Mouse (Mus musculus): ENCODE results near the gene Cplx1. TPM values are rescaled to one million over a fixed set of nuclear protein-coding genes. Genes with fewer than 3 reads are reported as not detected.

Gene Cplx1
- 100 to 1,000 TPM; 396 to 463 TPM for total RNA-seq (2021)
- long read RNA-seq, transcript Cplx1-201 (4 exons, 2,189 nt): major isoform, 329 of 445 reads
- long read RNA-seq, partial matches to known transcripts: 15 of 445 reads
- long read RNA-seq, other reads (novel, unspliced or antisense): 101 of 445 reads

DNA sequence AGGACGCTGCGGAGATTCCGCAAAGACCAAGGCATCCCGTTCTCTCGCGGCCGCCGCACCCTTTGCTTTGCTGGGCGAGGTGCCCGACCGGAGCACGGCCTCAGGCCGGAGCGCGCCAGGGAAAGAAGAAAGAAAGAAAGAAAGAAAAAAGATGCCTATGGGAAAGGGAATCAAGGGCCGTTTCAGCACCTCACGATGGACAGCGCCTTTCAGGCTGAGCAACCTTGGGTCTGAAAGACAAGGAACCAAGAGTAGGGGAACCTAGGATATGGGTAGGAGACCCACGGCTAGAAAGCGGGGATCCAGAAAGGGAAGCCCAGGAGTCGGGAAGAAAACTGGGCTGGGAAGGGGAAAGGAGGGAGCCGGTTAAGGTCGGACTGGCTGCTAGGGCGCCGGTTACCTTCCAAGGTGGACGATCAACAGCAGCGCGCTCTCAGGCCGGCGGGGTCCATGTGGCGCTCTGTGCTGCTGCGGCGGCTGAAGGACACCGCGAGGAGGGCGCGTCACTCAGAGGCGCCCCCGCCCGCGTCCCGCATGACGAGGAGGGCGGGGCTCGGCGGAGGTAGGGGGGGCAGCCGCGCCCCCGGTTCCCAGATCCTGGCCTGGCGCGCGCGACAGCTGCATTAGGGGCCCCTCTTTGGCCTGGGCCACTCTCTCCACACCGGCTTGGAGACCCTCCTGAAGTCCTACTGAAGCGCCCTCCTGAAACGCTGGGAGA is at the start of gene Cplx1:
Gene Cplx1 (minus strand): TSS at position 536 of the 718 bp plus-strand sequence.
- peak; percentile 64 to 77 for DNase-seq (ENCODE audit: low spot score in 2 of 2)

DNA sequence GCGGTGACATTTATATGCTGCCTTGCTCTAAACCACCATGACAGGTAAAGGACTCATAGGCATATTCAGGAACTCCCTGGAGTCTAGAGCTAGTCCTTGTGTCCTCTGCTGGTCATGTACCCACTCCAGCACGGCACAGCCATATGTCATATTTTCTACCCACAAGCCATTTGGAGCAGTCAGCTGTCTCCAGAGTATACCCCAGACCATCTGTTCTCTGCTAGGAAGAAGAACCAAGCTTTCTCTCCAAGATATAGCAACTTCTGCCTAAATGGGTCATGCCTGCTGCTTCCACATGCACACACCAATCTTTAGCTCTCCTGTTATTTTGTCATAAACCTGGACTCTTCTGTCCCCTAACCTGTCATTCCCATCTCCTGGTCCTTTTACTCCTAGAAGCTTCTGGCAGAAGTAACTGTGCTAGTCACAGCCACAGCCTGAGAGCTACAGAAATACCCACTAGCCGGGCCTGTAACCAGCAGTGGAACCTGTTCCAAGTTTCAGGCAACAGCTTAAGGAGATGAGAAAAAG is 31.6 kb upstream of the Cplx1 start:
- no peak for DNase-seq (ENCODE audit: low spot score in 2 of 2)

DNA sequence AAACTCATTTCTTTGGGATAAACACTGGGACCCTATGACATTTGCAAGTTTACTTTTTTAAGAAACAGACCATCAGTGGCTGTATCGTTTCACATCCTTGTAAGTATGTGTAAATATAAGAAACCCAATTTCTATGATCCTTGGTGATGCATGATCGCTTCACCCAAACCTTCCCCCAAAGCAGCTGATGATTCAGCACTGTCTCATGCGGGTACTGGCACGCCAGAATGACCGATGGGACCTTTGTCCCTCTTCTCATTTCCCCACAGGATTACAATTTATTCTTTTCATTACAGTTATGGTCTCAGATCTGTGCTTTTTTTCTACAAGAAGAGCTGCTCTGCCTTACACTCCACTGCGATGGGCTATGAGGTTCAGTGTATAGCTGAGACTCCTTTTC is 23.2 kb upstream of the Cplx1 start:
- no peak for DNase-seq (ENCODE audit: low spot score in 2 of 2)

DNA sequence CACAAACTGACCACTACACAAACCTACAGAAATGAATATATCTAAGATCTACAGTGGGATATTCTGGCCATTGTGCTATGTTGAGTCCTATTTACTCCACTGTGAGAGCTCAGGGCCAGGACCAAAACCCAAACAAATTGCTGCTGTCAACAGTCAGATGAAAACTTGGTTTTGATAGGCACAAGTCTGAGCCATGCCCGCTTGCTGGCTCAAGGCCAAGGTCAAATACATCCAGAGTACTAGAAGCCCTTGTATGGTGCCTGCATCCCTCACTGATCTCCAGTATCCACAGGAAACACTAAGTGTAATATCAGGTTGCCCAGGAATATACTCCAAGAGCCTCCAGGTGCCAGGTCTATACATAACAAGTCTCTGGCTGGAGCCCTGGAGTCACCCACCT is 21.2 kb upstream of the Cplx1 start:
- no peak for DNase-seq (ENCODE audit: low spot score in 2 of 2)

DNA sequence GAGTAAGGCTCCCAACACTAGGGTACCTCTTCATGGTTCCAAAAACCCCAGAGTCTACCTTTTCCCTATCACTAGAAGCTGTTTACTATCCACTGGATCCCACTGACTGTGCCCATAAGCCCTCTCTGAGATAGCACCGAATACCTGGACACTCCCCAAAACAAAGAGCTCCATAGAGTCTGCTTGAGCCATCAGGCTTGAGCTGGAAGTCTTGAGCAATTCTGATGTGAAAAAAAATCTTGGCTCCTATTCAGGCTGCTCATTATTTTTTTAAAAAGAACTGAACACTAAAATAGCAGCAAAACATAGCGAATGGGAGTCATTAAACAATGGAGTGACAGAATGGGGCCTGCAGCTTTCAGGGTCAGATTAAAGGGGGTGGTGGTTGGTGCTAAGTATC is 17.3 kb upstream of the Cplx1 start:
- no peak for DNase-seq (ENCODE audit: low spot score in 2 of 2)

DNA sequence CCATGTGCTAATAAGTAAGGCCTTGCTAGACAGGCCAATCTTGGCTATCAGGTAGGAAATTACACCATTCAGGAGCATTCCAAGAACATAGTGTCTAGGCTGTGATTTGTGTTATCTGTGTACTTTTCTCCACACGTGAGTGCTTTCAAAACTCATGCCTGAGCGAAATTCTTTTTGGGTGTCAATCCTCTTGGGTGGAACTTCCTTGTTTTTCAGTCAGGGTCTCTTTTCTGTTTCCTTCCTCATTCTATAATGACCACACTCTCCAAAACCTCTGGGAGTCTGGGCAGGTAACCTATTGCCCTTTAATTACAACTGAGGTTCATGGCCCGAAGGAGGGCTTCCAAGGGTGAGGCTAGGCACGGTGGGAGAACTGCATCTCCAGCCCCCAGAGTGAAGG is 16.7 kb upstream of the Cplx1 start:
- DNase-seq (ENCODE audit: low spot score in 2 of 2): no peak

DNA sequence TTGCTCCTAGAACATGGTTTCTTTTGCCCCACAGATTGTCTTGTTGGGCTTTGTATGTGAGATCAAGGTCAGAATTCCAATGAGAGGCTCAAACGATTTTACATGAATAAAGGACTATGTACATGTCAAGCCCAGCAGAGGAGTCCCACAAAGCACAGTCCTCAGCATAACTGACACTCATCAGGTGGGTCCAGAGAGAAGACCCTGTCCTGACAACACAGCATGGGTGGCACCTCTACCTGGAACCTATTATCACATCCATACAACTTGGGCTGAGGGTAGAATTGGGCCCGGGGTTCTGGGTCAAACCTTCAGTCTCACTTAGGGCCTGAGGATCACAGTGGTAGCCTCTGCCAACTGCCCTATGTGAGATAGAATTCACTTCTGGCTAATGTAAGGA is 15.6 kb upstream of the Cplx1 start:
- no peak for DNase-seq (ENCODE audit: low spot score in 2 of 2)

DNA sequence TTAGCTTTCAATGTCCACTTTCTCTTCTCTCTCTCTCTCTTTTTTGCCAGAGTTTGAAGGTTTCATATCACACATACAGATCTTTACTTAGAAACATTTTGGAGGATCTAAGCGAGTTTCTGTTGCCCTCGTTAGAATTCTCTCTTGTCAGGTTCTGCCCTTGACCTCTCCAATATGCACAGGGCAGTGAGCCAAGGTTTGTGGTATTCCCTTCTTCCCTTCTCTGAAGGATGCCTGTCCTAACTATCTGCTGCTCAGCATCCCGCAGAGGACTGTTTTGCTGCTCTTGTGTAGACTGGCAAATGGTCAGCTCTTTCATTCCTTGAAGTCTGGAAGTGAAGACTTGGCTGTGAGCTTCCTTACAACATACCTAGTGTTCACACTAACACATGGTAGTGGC is 14.5 kb upstream of the Cplx1 start:
- no peak for DNase-seq (ENCODE audit: low spot score in 2 of 2)

DNA sequence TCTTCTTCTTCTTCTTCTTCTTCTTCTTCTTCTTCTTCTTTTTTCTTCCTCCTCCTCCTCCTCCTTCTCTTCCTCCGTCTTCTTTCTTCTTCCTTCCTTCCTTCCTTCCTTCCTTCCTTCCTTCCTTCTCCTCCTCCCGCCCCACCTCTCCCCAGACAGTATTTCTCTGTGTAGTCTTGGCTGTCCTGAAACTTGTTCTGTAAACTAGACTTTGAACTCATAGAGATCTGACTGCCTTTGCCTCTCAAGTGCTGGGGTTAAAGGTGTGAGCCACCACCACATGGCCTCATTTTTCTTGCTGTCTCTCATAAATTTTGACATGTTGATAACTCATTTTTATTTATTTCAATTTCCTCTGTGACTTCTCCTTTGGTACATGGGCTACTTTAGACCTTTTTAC is 12.7 kb upstream of the Cplx1 start:
- no peak for DNase-seq (ENCODE audit: low spot score in 2 of 2)

DNA sequence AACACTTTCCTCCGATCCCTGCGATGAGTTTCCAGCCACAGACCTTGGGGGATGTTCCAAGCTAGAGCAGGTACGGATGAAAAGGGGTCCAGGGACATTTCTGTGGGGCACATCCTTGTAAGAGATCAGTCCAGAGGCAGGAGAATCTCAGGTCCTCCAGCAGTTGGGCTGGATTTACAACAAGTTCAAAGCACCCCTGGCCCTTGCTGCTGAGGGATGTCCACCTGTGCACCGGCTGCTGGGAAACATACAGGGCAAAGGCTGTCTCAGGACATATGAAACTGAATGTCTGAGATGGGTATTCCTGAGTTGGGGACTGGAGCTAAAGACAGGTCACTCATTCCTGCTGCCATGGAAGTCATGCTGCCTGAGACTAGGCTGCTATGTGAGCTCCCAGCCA is 7.2 kb upstream of the Cplx1 start:
- no peak for DNase-seq (ENCODE audit: low spot score in 2 of 2)

DNA sequence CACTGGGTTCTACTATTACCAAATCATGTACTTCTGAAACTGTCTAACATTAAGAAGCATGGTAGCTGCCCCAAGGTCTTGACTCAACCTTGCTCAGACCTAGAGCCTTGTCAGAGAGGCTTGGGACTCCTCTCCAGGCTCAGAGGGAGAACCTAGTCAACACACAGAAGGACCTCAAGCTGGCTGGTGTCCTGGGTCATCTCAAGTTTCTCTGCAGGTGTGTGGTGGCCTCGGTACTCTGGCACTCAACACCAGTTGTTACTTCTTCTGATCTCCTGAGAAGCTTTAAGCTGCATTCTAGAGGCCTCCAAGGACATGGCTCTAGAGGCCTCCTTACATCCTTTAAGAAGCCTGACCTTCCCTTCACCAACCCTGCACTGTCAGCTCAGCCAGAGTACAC is 4.2 kb upstream of the Cplx1 start:
- DNase-seq (ENCODE audit: low spot score in 2 of 2): no peak

DNA sequence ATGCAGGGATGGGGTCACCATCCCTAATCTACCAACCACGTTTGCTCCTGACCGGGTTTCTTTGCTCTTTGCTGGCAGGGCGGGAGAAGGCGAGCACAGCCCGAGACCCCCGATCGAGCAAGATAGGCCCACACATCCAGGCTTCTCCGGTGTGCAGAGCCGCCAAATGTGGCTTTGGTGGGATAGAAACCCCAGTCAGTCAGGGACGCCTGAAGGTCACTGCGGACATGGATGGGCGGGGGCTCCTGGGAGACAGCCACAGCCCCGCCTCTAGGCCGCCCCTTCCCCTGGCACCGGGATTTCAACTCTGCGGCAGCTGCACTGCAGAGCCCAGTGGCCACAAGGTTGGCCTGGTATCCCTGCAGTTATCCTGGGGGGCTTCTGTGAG is 377 bp upstream of the Cplx1 start:
- DNase-seq (ENCODE audit: low spot score in 2 of 2): no peak

DNA sequence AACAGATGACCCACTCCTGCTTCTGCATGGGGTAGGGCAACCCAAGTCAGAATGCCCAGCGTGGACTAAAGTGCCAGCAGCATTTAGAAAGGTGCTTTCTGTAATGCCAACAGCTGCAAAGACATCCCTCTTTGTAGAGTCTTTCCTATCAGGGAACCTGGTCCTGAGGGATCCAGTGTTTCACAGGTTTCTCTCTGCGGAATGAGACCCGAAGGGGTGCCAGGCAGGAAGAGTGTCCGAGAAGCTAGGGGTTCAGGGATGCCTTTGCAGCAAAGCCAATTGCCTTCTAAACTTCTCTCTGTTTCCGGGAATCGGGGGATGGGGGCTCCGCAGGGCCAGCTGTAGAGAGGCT is 711 bp downstream of the Cplx1 start:
- DNase-seq (ENCODE audit: low spot score in 2 of 2): no peak

DNA sequence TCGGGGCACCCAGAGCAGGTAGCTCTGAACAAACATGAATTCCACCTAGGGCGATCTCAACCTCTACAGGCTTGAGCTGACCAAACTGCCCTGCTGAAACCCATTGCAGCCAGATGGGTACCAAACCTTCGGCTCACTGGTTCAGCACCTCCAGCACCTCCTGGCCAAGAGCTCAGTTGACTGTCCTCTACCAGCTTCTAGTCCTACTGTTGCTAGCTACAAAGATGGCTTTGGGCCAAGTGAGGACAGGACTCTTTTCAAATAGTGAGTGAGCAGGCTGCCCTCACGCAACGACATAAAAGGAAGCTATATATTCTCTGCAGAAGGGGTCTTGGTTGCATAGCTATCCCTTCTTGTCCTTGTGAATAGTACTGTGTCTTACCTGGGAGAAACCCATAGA is 2.2 kb downstream of the Cplx1 start:
- no peak for DNase-seq (ENCODE audit: low spot score in 2 of 2)

DNA sequence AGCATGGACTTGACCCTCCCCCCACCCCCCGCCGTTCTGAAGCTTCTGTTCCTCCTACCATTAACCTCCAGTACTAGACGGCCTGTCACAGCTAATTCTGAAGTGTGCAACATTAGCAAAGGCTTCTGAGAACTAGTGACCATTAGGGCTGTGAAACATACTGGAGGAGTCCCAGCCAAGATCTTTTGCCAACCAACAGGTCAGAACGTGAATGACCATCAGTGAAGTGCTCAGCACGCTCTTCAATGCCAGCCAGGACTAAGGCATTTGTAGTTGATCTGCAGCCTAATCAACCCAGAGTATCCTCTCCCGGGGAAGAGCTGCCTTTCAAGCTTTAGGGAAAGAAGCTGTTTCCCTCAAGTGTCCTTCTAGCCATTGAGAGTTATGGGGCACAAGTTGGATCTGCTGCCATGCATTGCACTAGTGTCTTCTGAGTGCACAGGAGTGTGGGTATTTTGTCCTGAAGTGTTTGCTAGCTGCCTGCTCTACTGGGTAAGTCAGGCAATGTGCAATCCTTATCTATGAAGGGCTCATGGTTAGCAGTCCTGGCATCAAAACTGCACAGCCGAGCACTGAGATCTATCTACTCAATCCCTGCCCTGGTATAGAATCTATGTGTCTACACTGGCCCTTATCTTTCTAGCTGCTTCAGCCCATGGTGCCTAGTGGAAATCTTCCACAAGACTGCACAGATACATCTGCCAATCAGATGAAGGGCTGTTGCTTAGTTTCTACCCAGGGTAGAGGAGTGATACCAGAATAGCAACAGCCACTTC is 6.1 kb downstream of the Cplx1 start:
- DNase-seq (ENCODE audit: low spot score in 2 of 2): no peak

DNA sequence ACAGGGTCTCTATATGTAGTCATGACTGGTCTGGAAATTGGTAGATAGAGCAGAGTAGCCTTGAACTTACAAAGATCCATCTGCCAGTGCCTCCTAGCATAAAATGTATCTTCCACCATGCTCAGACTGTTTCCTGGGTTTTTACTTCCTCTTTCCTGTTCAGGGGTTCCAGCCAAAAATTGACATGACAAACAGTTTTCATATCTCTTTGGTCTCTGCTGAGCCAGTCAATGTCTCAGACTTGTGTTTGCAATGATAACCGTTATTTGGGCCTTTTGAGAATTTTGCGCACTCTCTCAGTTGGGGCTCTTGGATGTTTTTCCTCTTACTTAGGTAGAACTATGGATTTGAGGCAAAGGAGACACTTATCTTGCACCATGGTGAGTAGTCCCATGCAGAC is 15.6 kb downstream of the Cplx1 start:
- DNase-seq (ENCODE audit: low spot score in 2 of 2): no peak

DNA sequence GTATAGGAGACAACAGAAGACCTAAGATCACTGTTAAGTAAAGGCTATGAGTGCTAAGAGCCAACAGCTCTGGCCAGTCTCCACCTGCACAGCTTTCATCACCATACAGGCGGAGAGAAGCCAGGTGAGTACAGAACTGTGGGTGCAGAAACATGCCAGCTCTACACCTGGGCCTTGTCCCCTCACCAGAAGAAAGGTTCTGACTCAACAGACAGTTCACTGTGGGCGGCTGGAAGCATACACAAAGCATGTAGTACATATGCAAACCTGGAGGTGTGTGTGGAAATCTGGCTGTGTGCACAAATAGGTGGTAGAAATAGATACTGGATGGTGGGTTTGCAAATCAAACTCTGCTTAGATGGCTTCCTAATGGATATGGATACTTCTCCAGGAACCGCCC is 27.2 kb downstream of the Cplx1 start:
- DNase-seq (ENCODE audit: low spot score in 2 of 2): no peak

DNA sequence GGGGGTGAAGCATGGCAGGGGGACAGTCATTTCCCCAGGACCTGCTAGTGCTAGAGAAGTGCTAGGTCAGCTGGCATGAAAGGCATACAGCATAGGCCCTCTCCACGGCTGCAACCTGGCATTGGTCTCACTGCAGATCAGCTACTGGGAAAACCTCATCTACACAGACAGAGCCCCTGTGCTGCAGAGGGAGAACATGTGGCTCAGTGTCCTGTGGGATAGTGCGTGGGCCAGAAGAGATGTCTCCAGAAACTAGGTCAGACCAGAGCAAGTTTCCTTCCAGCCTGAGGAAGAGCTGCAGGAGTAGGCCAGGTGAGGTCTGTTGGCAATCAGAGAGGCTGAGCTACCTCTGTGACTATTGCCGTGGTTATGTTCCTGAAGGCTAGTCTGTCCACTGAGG is 27.9 kb downstream of the Cplx1 start:
- no peak for DNase-seq (ENCODE audit: low spot score in 2 of 2)

DNA sequence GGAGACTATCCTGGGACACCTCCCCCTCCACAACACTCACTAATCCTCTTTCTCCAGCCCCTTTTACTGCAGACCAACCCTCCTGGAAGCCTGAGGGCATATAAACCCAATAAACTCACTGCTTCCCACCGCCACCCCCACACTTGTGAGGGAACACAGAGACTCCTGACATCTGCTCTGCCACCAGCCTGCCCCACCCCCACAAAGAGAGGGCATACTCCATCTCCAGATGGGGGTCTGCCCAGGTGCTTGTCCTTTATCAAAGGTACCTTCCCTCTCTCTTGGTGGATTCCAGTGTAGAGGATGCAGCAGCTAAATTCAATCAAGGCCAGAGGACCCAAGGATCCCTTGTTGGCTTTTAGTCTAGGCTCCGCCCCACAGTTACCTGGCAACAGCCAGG is 28.8 kb downstream of the Cplx1 start:
- DNase-seq (ENCODE audit: low spot score in 2 of 2): no peak

DNA sequence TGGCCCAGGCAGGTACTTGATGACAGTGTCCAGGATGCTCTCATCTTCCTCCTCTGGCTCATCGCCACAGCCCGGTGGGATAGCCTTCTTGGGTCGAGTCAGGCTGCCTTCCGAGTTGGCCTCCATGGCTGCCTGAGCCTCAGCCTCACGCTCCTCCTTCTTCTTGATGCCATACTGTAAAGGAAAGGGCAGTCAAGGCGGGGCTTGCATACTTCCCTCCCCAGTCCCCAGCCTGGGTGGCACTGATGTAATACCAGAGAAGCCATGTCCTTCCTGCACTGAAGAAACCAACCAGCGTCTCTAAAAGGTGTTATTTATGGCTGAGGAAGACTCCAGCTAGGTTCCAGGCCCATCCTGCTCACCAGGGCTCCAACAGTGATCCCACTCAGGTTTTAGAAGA is 29.7 kb downstream of the Cplx1 start:
- DNase-seq (ENCODE audit: low spot score in 2 of 2): no peak

DNA sequence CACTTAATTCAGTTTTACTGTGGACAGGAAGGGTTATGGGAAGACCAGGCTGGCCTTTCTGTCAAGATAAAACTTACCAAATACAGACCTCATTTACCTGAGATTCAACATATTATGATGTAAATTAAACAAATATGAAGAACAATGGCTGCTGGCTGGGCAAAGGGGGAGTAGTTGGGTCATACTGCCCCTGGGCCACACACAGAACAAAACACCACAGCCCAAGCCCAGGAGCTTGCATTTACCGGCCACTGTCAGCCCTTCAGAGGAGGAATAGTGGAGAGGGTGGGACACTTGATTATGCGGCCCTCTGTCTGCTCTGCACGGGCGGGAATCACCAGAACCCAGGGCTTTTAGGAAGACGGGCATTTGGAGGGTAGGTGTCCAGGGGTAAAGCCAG is 30.9 kb downstream of the Cplx1 start:
- no peak for DNase-seq (ENCODE audit: low spot score in 2 of 2)

DNA sequence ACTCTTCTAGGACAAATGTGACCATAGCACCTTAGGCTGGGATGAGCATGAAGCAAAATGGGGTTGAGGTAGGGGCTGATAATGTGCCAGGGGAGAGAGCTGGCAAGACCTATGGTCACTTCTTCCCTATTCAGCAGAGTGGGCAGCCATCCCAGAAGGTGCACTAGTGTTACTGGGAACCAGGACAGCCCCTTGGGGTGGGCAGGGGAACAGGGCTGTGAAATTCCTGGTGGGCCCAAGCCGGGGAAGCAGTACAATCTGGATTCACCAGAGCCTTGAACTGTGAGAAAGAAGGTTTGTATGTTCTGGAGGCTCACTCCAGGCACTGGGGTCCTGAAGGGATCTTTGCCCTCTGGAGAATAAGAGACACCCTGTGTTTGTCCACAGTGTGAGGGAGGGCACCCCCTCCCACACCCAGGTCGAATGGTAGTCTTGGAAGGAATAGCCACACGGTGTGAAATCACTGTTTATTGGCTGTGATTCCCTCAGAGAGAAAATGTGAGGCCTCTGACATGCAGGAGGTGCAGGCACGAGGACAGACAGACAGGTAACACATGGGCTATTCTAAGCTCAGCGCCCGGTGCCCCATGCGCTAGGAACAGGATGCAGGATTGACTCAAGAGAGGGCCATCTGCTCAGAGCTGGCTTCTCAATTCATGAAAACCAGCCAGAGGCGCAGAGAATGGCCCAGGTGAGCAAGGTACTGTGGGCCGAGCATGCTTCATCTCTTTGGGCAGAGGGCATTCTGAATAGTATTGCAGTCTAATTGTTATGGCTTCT is 31.5 kb downstream of the Cplx1 start:
- DNase-seq (ENCODE audit: low spot score in 2 of 2): no peak
